Mouse (Mus musculus) bone marrow, adult 2 months (tissue): ENCODE measurements around the gene Nrl. TPM values are rescaled to one million over a fixed set of nuclear protein-coding genes. Genes with fewer than 3 reads are reported as not detected.

Experiments used
- H3K27ac ChIP-seq: fragments of 200-500 bp; 2 replicates; pipeline ENCODE4 v1.5.1; 2012; ENCODE audit warnings: low read depth, mild to moderate bottlenecking, control low read depth, inconsistent platforms, low read length; ENCODE audit not compliant: control insufficient read depth, poor library complexity, insufficient read depth
- H3K4me1 ChIP-seq: fragments of 200-500 bp; 2 replicates; pipeline ENCODE4 v1.6.1; 2011; ENCODE audit warnings: low read length; ENCODE audit not compliant: control insufficient read depth, insufficient read depth
- H3K4me3 ChIP-seq: fragments of 200-500 bp; replicated peaks from 2 replicates; pipeline ENCODE3; 2011; ENCODE audit warnings: mild to moderate bottlenecking, low read depth, low read length, control low read depth; ENCODE audit not compliant: control insufficient read depth
- CTCF ChIP-seq: fragments of 200-500 bp; IDR thresholded peaks from 2 replicates; pipeline ENCODE4 v1.5.1; 2011; ENCODE audit warnings: low read length, control low read depth; ENCODE audit not compliant: control insufficient read depth, insufficient read depth
- POLR2A ChIP-seq: fragments of 200-500 bp; IDR thresholded peaks from 2 replicates; pipeline ENCODE4 v1.6.1; 2011; ENCODE audit warnings: low read depth, mild to moderate bottlenecking, control low read depth, low read length, borderline replicate concordance; ENCODE audit not compliant: control insufficient read depth
- WGBS: fragments of 180-500 bp; shearing (Covaris S2); methylation state at CpG from one replicate; pipeline ENCODE4 v1.1.7; 2018; 5-methylcytosine and 5-hydroxymethylcytosine counted together
- polyA plus RNA-seq: library from polyadenylated mRNA; stranded (reverse); fragments of >200 nt; gene quantifications from 2 replicates; pipeline ENCODE4 v1.2.4, GENCODE M21; 2011; ENCODE audit warnings: low replicate concordance; ENCODE audit not compliant: missing spikeins, insufficient read depth, insufficient read length

Gene Nrl
- polyA plus RNA-seq, 1 experiment = 0.70 TPM

DNA sequence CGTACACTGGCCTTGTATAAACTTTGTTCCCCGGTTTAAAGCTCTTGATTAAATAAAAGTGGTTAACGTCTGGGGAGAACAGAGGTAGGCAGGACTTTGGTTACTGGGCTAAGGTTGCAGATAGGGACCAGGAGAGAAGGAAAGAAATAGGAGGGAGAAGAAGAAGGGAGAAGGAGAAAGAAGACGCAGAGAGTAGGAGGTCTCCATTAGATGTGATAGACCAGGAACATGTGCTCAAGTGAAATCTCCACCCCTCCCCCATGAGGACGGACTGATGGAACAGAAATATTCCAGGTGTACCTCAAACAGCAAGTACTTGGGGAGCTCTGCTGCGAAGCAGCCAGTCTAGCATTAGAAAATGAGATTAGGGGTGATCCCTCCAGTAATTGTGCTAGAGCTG lies 55.0 kb downstream of the Nrl start:
- H3K27ac ChIP-seq = no peak overlapping the region
- TF ChIP-seq CTCF (no peak), POLR2A (no peak)
- 82% methylated on average over 6 of the region's 6 CpGs for WGBS

DNA sequence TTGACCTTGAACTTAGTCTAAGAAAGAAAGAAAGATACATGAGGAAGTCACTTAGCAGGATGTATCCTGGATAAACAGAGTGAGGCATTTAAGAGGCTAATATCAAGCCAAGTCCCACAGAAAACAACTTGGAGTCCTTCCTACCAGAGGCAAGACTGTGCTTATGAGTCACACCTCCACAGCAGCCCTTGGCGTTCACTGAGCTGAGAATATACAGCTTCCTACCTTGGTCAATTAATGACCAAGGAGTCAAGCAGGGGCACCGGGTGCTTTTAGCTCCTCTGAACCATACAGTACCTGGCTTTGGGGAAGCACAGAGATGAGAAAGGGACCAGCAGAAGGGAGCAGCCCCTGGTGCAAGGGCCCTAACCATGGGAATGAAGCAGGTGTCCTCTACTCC lies 55.7 kb downstream of the Nrl start:
- no peak overlapping the region for H3K27ac ChIP-seq
- no peak for TF ChIP-seq CTCF
- TF ChIP-seq POLR2A = no peak
- 83% methylated on average over 2 of the region's 2 CpGs for WGBS
- no peaks in the 10 kb centered on the region for H3K4me1 ChIP-seq
- no peak overlapping the region for H3K4me3 ChIP-seq

More for the DNA sequence above, 55.0 kb downstream of the Nrl start:
- no peaks in the 10 kb centered on the region for H3K4me1 ChIP-seq
- no peak overlapping the region for H3K4me3 ChIP-seq

Other genes with a start within 250 kb of the Nrl start
- 39.2 and 47.3 TPM in 2 replicates for gene Dhrs4, start 46.2 kb downstream of the Nrl start, polyA plus RNA-seq
- 0.79 and 3.5 TPM in 2 replicates for gene Carmil3, start 34.3 kb downstream of the Nrl start, polyA plus RNA-seq
- gene Cpne6, start 14.5 kb downstream of the Nrl start, polyA plus RNA-seq = not detected in 2 replicates
- gene Pck2, start 15.3 kb upstream of the Nrl start, polyA plus RNA-seq = 42.6 and 60.8 TPM in 2 replicates
- 26.4 and 42.3 TPM in 2 replicates for gene Dcaf11, start 35.0 kb upstream of the Nrl start, polyA plus RNA-seq
- not detected in 2 replicates for gene A730061H03Rik, start 35.4 kb upstream of the Nrl start, polyA plus RNA-seq
- not detected in 2 replicates for gene Fitm1, start 50.6 kb upstream of the Nrl start, polyA plus RNA-seq
- gene Psme1, start 53.1 kb upstream of the Nrl start, polyA plus RNA-seq = 187 and 268 TPM in 2 replicates
- gene Emc9, start 60.3 kb upstream of the Nrl start, polyA plus RNA-seq = 12.3 and 48.5 TPM in 2 replicates
- gene Psme2, start 66.1 kb upstream of the Nrl start, polyA plus RNA-seq = 152 and 175 TPM in 2 replicates
- gene Rnf31, start 66.7 kb upstream of the Nrl start, polyA plus RNA-seq = 79.5 and 160 TPM in 2 replicates
- gene Irf9, start 78.6 kb upstream of the Nrl start, polyA plus RNA-seq = 60.8 and 84.3 TPM in 2 replicates
- gene Rec8, start 93.1 kb upstream of the Nrl start, polyA plus RNA-seq = 13.2 and 28.5 TPM in 2 replicates
- gene Ipo4, start 111.0 kb upstream of the Nrl start, polyA plus RNA-seq = 24.9 and 49.5 TPM in 2 replicates
- 2.0 and 5.8 TPM in 2 replicates for gene Gm49378, start 112.9 kb upstream of the Nrl start, polyA plus RNA-seq
- 37.9 and 46.7 TPM in 2 replicates for gene Tm9sf1, start 118.8 kb upstream of the Nrl start, polyA plus RNA-seq
- 0.77 and 4.0 TPM in 2 replicates for gene Tssk4, start 125.2 kb upstream of the Nrl start, polyA plus RNA-seq
- gene Mdp1, start 135.5 kb upstream of the Nrl start, polyA plus RNA-seq = 23.2 and 50.4 TPM in 2 replicates
- gene Gmpr2, start 147.0 kb upstream of the Nrl start, polyA plus RNA-seq = 7.3 and 18.3 TPM in 2 replicates
- gene Nedd8, start 147.1 kb upstream of the Nrl start, polyA plus RNA-seq = 173 and 183 TPM in 2 replicates
- 25.4 and 38.1 TPM in 2 replicates for gene Tinf2, start 156.8 kb upstream of the Nrl start, polyA plus RNA-seq
- 1.1 and 5.1 TPM in 2 replicates for gene Tgm1, start 188.9 kb upstream of the Nrl start, polyA plus RNA-seq
- gene Rabggta, start 197.3 kb upstream of the Nrl start, polyA plus RNA-seq = 16.0 and 24.5 TPM in 2 replicates
- 24.4 and 25.9 TPM in 2 replicates for gene Dhrs1, start 220.7 kb upstream of the Nrl start, polyA plus RNA-seq
- 14.3 and 14.5 TPM in 2 replicates for gene Nop9, start 220.7 kb upstream of the Nrl start, polyA plus RNA-seq
- gene Cideb, start 233.5 kb upstream of the Nrl start, polyA plus RNA-seq = 1.6 TPM in 1 of 2 replicates, not detected in the other
- 2.8 and 6.5 TPM in 2 replicates for gene Ltb4r2, start 236.4 kb upstream of the Nrl start, polyA plus RNA-seq
- 34.1 and 77.0 TPM in 2 replicates for gene Ltb4r1, start 241.0 kb upstream of the Nrl start, polyA plus RNA-seq